Mouse (Mus musculus) small intestine, adult 2 months (tissue): ENCODE data around the gene Tmem234.

Experiments used
- CTCF ChIP-seq: fragments of 200-500 bp; IDR thresholded peaks from 2 replicates; pipeline ENCODE4 v1.5.1; 2012; ENCODE audit warnings: low read depth, mild to moderate bottlenecking, control low read depth, inconsistent platforms, low read length, moderate library complexity, mixed read lengths; ENCODE audit not compliant: insufficient replicate concordance, insufficient read length; ENCODE audit errors: extremely low read depth
- POLR2A ChIP-seq: fragments of 200-500 bp; IDR thresholded peaks from 2 replicates; pipeline ENCODE4 v1.6.1; 2012; ENCODE audit warnings: low read depth, mild to moderate bottlenecking, control low read depth, inconsistent platforms, low read length, moderate library complexity

DNA sequence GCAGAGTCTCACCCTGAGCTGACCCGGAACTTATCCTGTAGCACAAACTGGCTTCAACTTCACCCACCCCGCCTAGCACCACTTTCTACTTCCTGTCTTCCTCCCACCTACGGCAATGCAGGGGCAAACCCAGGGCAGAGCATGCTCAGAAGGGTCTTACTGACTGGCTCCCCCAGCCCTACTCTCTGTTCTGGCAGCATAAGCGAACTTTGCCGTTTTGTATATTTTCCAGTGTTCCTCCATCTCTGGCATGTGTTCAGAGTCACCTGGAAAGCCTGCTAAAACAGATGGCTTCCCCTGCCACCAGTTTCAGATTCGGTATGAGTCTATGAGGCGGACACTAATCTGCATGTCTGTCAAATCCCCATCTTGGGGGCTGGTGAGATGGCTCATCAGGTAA, 20.1 kb upstream of the Tmem234 start:
- no peak for TF ChIP-seq POLR2A
- TF ChIP-seq CTCF = no peak
